Mouse (Mus musculus): Measurements from ENCODE around the gene Gm10799. TPM values are rescaled to one million over a fixed set of nuclear protein-coding genes. Genes with fewer than 3 reads are reported as not detected.
A peak's percentile ranks its signal among the peaks of the same experiment; 100 is the strongest.
"Not testable (repeated sequence)": the region's sequence is repeated elsewhere in the genome, so short reads cannot be mapped to it uniquely, and the experiment has no call there.

The Gm10799 gene
- polyA plus RNA-seq, 1 experiment, result not detected

DNA sequence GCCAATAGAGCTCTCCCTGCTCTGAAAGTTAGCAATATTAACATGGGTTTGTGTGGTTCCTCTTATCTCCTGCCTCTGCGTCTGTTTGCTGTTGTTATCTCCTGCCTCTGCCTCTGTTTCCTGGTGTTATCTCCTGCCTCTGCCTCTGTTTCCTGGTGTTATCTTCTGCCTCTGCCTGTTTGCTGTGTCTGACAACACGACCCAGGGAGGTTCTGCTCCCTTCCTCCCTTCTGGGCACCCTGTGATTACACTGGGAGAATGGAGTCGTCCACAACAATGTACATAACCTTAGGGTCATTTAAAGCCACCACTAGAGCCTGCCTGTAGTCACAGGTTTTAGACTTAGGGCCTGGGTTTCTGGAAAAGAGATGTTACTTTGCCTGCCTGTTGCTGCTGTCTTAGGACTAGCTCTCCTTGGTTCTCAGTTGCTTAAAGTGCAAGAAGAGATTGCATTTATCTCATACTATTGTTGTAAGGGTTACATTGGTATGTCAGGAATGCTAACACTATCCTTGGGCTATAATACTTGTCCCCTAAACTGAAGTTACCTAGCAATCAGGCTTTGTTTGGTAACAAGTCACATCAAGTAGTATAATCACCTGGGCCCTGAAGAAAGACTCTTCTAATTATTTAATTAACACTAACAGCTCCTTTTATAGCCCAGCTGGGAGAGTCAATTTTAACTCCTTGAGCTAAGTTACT lies 30.3 kb upstream of the Gm10799 start:
- DNase-seq, result no peak
- TF ChIP-seq POLR2A (IDR thresholded peaks at IDR 0.05; ENCODE audit: borderline replicate concordance, extremely low read depth, low read depth, low read length) (no peak), CTCF (IDR thresholded peaks at IDR 0.05; ENCODE audit: insufficient read depth, low read length) (no peak)

DNA sequence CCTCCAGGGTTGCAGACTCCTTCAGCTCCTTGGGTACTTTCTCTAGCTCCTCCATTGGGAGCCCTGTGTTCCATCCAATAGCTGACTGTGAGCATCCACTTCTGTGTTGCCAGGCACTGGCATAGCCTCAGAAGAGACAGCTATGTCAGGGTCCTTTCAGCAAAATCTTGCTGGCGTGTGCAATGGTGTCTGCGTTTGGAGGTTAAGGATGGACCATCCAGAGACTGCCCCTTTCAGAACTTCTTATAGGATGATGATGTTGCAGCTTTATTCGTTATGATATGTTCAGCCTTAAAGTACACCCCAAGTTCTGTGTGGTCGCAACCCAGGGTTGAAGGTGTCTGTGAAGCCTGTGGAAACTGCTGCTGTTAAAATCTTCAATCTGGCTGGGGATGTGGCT lies 29.0 kb upstream of the Gm10799 start:
- 93% methylated on average over 4 of the region's 4 CpGs for WGBS
- not testable (repeated sequence) for DNase-seq; H3K4me3 ChIP-seq (replicated peaks; ENCODE audit: extremely low read depth, low read depth, low read length); H3K4me1 ChIP-seq (ENCODE audit: control insufficient read depth, insufficient read depth, low read length)

More for the DNA sequence above, 30.3 kb upstream of the Gm10799 start:
- H3K4me3 ChIP-seq (replicated peaks; ENCODE audit: extremely low read depth, low read depth, low read length), result no peak overlapping the region
- WGBS, result 16% methylated on average over 3 of the region's 3 CpGs
- H3K4me1 ChIP-seq (ENCODE audit: control insufficient read depth, insufficient read depth, low read length), result no peaks in the 10 kb centered on the region

DNA sequence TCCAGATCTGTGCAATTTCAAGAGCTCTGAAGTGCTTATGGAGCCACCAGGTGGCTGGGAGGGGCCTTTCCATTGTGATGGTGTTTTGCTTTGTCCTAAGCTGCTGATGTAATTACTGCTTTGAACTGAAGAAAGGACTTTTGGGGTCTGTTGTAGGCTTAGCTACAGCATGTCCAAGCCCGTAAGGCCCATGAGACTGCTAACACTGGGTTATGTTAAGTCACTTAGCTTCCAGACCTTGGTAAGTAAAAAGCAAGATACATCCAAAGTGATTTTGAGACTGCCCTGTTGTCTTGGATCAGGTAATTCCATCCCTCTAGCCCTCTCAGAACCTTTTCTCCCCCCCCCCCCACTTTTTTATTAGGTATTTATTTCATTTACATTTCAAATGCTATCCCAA lies 28.4 kb upstream of the Gm10799 start:
- not testable (repeated sequence) for H3K4me3 ChIP-seq (replicated peaks; ENCODE audit: extremely low read depth, low read depth, low read length); H3K4me1 ChIP-seq (ENCODE audit: control insufficient read depth, insufficient read depth, low read length); DNase-seq
- WGBS, result 91% methylated on average over 1 of the region's 1 CpGs

DNA sequence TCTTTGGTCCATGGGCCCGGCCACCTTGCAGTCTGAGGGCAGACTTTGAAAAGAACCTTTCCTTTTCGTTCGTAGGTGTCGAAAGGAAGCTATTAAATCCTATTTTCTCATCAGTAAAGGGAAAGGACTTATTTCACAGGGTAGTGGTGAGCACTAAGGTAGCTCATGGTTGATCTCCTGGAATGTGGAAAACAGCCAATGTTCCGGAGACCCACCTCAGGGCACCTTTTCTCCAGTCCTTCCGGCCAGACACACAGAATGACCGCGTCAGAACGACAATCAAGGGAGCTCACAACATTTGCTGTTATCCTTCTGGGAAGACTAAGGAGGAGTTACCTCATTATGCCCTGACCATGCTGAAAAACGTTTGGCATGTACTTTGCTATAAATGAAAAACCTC lies 27.9 kb upstream of the Gm10799 start:
- WGBS, result 44% methylated on average over 10 of the region's 10 CpGs
- TF ChIP-seq CTCF (IDR thresholded peaks at IDR 0.05; ENCODE audit: insufficient read depth, low read length) (no peak), POLR2A (IDR thresholded peaks at IDR 0.05; ENCODE audit: borderline replicate concordance, extremely low read depth, low read depth, low read length) (no peak)
- DNase-seq, result no peak
- H3K4me1 ChIP-seq (ENCODE audit: control insufficient read depth, insufficient read depth, low read length), result no peaks in the 10 kb centered on the region
- peak overlapping the region; percentile 61 for H3K4me3 ChIP-seq (replicated peaks; ENCODE audit: extremely low read depth, low read depth, low read length)

- 2% methylated on average over 15 of the region's 15 CpGs for WGBS
- TF ChIP-seq POLR2A (IDR thresholded peaks at IDR 0.05; ENCODE audit: borderline replicate concordance, extremely low read depth, low read depth, low read length) (peak; percentile 47; the same call in 1 of the 2 replicates), CTCF (IDR thresholded peaks at IDR 0.05; ENCODE audit: insufficient read depth, low read length) (no peak)
- Histone ChIP-seq H3K4me3 (replicated peaks; ENCODE audit: extremely low read depth, low read depth, low read length) (peak within 1 kb of the TSS; percentile 61), H3K4me1 (ENCODE audit: control insufficient read depth, insufficient read depth, low read length) (no peaks in the 10 kb centered on the region)
- DNase-seq, result peak; percentile 71
Measured at GRCm38 (mm10) chr2:104095741-104096213, 27.4 kb upstream of the Gm10799 start, which contains the start of gene Cd59a. TSS of gene Cd59a (plus strand) at chr2:104095801.

DNA sequence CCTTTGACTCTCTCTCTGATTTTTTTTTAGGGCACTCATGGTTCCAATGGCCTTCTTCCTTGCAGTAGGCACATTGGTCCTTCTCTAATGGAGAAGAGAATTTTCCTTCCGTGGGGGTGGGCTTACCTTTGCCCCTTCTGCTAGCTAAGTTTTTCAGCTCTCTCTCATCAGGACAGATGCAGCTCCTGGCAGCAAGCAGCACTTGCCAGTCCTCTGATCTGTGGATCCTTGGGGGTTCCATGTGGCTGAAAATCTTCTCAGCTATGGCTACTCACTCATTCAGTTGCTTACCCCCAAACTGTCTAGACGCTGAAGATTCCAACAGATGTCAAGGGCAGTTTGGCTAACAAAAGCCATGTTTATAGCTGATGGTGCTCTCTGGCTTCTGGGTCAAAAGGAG lies 25.0 kb upstream of the Gm10799 start:
- Histone ChIP-seq H3K4me1 (ENCODE audit: control insufficient read depth, insufficient read depth, low read length) (no peaks in the 10 kb centered on the region), H3K4me3 (replicated peaks; ENCODE audit: extremely low read depth, low read depth, low read length) (no peak overlapping the region)
- TF ChIP-seq POLR2A (IDR thresholded peaks at IDR 0.05; ENCODE audit: borderline replicate concordance, extremely low read depth, low read depth, low read length) (no peak), CTCF (IDR thresholded peaks at IDR 0.05; ENCODE audit: insufficient read depth, low read length) (no peak)
- 76% methylated on average over 2 of the region's 2 CpGs for WGBS
- no peak for DNase-seq

GRCm38 (mm10) chr2:104087562-104087961 lies 19.2 kb upstream of the Gm10799 start:
- DNase-seq; H3K4me1 ChIP-seq (ENCODE audit: control insufficient read depth, insufficient read depth, low read length); H3K4me3 ChIP-seq (replicated peaks; ENCODE audit: extremely low read depth, low read depth, low read length): not testable (repeated sequence)
- WGBS, result 83% methylated on average over 1 of the region's 1 CpGs

DNA sequence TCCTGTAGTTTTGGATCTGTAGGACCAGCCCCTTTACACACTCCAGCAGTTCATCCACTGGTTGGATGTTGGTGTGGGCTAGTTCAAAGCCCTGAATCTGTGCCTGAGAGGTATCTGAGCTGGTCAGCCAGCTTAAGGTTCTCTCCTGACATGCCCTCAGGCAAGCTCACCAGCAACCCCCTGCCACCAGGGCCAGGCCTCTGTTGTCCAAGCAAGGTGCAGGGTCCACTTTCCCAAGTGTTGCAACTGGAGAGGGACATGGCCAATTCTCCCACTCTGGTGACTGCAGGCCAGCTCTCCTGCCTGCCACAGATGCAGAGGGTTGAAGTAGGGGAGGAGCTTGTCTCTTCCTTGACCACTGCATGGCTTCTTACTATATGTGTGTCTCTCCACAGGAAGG lies 15.7 kb upstream of the Gm10799 start:
- not testable (repeated sequence) for H3K4me3 ChIP-seq (replicated peaks; ENCODE audit: extremely low read depth, low read depth, low read length); DNase-seq; H3K4me1 ChIP-seq (ENCODE audit: control insufficient read depth, insufficient read depth, low read length)

- Histone ChIP-seq H3K4me1 (ENCODE audit: control insufficient read depth, insufficient read depth, low read length) (no peaks in the 10 kb centered on the region), H3K4me3 (replicated peaks; ENCODE audit: extremely low read depth, low read depth, low read length) (no peak overlapping the region)
- DNase-seq, result no peak
- TF ChIP-seq POLR2A (IDR thresholded peaks at IDR 0.05; ENCODE audit: borderline replicate concordance, extremely low read depth, low read depth, low read length) (no peak), CTCF (IDR thresholded peaks at IDR 0.05; ENCODE audit: insufficient read depth, low read length) (no peak)
Measured at GRCm38 (mm10) chr2:104082474-104082873, 14.1 kb upstream of the Gm10799 start.

DNA sequence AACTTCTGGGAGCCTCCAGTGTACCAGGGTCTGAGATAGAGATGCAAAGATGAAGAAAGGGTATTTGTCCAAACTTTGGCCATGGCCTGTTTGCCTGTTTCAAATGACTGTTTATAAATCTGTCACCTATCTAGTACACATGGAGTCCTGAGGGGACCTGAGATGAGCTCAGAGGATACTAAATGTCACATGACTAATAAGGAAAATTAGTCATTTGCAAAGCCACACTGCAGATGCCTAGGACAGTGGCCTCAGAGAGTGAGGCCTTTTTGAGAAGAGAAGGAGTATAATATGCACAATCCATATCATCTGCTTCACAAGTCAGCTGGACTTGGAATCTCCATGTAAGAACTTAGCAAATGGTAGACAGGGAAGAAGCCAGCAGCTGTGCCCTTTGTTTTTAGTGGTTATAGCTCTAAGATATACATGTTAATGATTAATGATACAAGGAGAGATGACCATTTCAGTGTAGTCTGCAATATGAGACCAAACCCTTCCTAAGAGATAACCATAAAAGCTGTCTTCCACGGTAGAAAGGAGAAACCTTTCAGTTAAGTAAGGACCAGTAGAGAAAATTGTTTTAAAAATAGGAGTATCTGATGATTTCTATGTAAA lies 13.2 kb upstream of the Gm10799 start:
- DNase-seq; H3K4me1 ChIP-seq (ENCODE audit: control insufficient read depth, insufficient read depth, low read length); H3K4me3 ChIP-seq (replicated peaks; ENCODE audit: extremely low read depth, low read depth, low read length): not testable (repeated sequence)
- WGBS, result no CpG with 5 or more reads among the region's 1 CpGs

GRCm38 (mm10) chr2:104078285-104078684 lies 9.9 kb upstream of the Gm10799 start:
- H3K4me1 ChIP-seq (ENCODE audit: control insufficient read depth, insufficient read depth, low read length); DNase-seq; H3K4me3 ChIP-seq (replicated peaks; ENCODE audit: extremely low read depth, low read depth, low read length): not testable (repeated sequence)
- 64% methylated on average over 5 of the region's 5 CpGs for WGBS
